Mouse (Mus musculus) midbrain, embryonic 16.5 days (tissue): ENCODE measurements around the gene Tbxas1. TPM values are rescaled to one million over a fixed set of nuclear protein-coding genes. Genes with fewer than 3 reads are reported as not detected.

ENCODE experiments used
- ATAC-seq: fragments of 200-750 bp; cut with Nextera tagmentation; 2 replicates; pipeline ENCODE4 v1.8.0; 2017; ENCODE audit warnings: moderate TSS enrichment
- H3K27ac ChIP-seq: fragments of 300-500 bp; sonication (generic); 2 replicates; pipeline ENCODE4 v1.5.1; 2014; ENCODE audit warnings: mild to moderate bottlenecking, low read length, mixed read lengths
- H3K27me3 ChIP-seq: fragments of 300-500 bp; sonication (generic); 2 replicates; pipeline ENCODE4 v1.6.1; 2014; ENCODE audit warnings: low read depth, low read length, mixed read lengths; ENCODE audit not compliant: control insufficient read depth, insufficient read depth
- H3K36me3 ChIP-seq: fragments of 300-500 bp; sonication (generic); 2 replicates; pipeline ENCODE4 v1.6.1; 2014; ENCODE audit warnings: mild to moderate bottlenecking, low read length, moderate library complexity, mixed read lengths; ENCODE audit not compliant: control insufficient read depth, insufficient read depth
- H3K4me1 ChIP-seq: fragments of 300-500 bp; sonication (generic); 2 replicates; pipeline ENCODE4 v1.6.1; 2014; ENCODE audit warnings: mild to moderate bottlenecking, low read length, mixed read lengths; ENCODE audit not compliant: control insufficient read depth, insufficient read depth
- H3K4me2 ChIP-seq: fragments of 300-500 bp; sonication (generic); 2 replicates; pipeline ENCODE4 v1.6.1; 2014; ENCODE audit warnings: mild to moderate bottlenecking, low read length, mixed read lengths
- H3K4me3 ChIP-seq: fragments of 300-500 bp; sonication (generic); 2 replicates; pipeline ENCODE4 v1.5.1; 2014; ENCODE audit warnings: low read depth, mild to moderate bottlenecking, low read length, moderate library complexity, mixed read lengths
- H3K9ac ChIP-seq: fragments of 300-500 bp; sonication (generic); 2 replicates; pipeline ENCODE4 v1.6.1; 2014; ENCODE audit warnings: low read depth, low read length, mixed read lengths
- H3K9me3 ChIP-seq: fragments of 300-500 bp; sonication (generic); replicated peaks from 2 replicates; pipeline ENCODE4 v1.6.1; 2014; ENCODE audit warnings: mild to moderate bottlenecking, low read length, mixed read lengths; ENCODE audit not compliant: control insufficient read depth, poor library complexity, severe bottlenecking
- WGBS: fragments of 180-500 bp; shearing (Covaris S2); extraction: QIAGEN DNeasy Blood & Tissue Kit; methylation state at CpG from one replicate; pipeline ENCODE4 v1.1.7; 2014; 5-methylcytosine and 5-hydroxymethylcytosine counted together
- polyA plus RNA-seq: library from polyadenylated mRNA; unstranded; fragments of >200 nt; fragmentation: Nextera tagmentation; extraction: Ambion mirVana; gene quantifications from 2 replicates; pipeline ENCODE4 v1.2.1, GENCODE M21; 2015

The Tbxas1 gene
- polyA plus RNA-seq, 1 experiment from 2014 or later = 1.8 TPM

- no peak for ATAC-seq
- H3K27me3 ChIP-seq = no peaks in the 10 kb centered on the region
- WGBS = 94% methylated on average over 4 of the region's 4 CpGs
Observed at GRCm38 (mm10) chr6:38947282-38947681, 72.1 kb downstream of the Tbxas1 start.

DNA sequence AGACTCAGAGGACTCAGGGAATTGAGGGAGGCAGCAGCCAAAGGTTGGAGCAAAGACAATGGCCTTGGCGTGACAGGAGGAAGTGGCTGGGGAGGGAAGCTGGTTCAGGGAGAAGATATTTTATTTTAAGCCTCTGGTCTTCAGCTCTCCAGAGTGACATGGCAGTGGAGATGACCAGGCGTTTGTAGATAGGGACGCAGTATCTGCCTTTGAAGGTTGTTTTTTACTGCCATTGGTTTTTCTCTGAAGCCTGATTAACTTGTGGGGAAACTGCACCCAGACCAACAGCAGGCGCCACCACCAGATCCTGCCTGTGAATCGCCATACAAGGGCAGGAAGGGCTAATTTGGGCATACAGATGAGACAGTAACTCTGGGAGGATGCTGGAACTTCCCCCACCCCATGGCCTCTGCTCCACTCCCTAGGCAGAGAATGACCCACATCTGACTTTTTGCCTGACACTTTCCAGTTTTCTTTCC is 74.5 kb downstream of the Tbxas1 start:
- no peak overlapping the region for H3K27ac ChIP-seq
- H3K4me1 ChIP-seq = no peaks in the 10 kb centered on the region
- ATAC-seq = no peak
- no peak overlapping the region for H3K9ac ChIP-seq
- H3K27me3 ChIP-seq = no peaks in the 10 kb centered on the region
- no peak overlapping the region for H3K4me2 ChIP-seq
- H3K4me3 ChIP-seq = no peak overlapping the region
- H3K36me3 ChIP-seq = no peaks in the 10 kb centered on the region
- H3K9me3 ChIP-seq = no peaks in the 10 kb centered on the region
- 76% methylated on average over 5 of the region's 5 CpGs for WGBS

More at GRCm38 (mm10) chr6:38947282-38947681, 72.1 kb downstream of the Tbxas1 start:
- Histone ChIP-seq H3K4me2 (no peak overlapping the region), H3K9ac (no peak overlapping the region), H3K4me3 (no peak overlapping the region), H3K4me1 (no peaks in the 10 kb centered on the region), H3K9me3 (no peaks in the 10 kb centered on the region), H3K36me3 (no peaks in the 10 kb centered on the region), H3K27ac (no peak overlapping the region)

- Histone ChIP-seq H3K9me3 (no peaks in the 10 kb centered on the region), H3K4me3 (no peak overlapping the region), H3K4me1 (no peaks in the 10 kb centered on the region), H3K27me3 (no peaks in the 10 kb centered on the region), H3K36me3 (no peaks in the 10 kb centered on the region), H3K4me2 (no peak overlapping the region), H3K9ac (no peak overlapping the region), H3K27ac (no peak overlapping the region)
- ATAC-seq = no peak
- WGBS = 77% methylated on average over 4 of the region's 4 CpGs
Observed at GRCm38 (mm10) chr6:38950341-38950740, 75.1 kb downstream of the Tbxas1 start.

DNA sequence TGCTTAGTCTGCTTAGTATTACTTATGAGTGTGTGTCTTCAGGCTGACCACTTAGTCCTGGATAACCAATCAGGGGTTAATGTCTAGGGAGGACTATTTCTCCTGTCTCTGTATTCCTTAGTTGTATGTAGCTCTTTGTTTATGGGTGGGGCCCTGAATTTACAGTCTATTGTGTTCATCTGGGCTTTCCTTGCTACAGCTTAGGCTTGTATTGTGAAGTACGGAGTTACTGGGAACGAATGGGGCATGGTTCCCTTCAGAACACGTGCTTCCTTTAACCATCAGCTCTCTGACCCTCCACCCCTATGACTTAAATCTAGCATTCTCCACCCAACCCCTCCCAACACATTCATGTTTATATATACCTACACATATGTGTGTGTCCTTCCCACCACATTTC is 75.6 kb downstream of the Tbxas1 start:
- Histone ChIP-seq H3K4me3 (no peak overlapping the region), H3K27ac (no peak overlapping the region), H3K4me1 (no peaks in the 10 kb centered on the region), H3K9me3 (no peaks in the 10 kb centered on the region), H3K9ac (no peak overlapping the region), H3K27me3 (no peaks in the 10 kb centered on the region), H3K36me3 (no peaks in the 10 kb centered on the region), H3K4me2 (no peak overlapping the region)
- 63% methylated on average over 3 of the region's 3 CpGs for WGBS
- no peak for ATAC-seq

GRCm38 (mm10) chr6:38956641-38957040 is 81.4 kb downstream of the Tbxas1 start:
- H3K36me3 ChIP-seq = no peaks in the 10 kb centered on the region
- H3K4me3 ChIP-seq = no peak overlapping the region

DNA sequence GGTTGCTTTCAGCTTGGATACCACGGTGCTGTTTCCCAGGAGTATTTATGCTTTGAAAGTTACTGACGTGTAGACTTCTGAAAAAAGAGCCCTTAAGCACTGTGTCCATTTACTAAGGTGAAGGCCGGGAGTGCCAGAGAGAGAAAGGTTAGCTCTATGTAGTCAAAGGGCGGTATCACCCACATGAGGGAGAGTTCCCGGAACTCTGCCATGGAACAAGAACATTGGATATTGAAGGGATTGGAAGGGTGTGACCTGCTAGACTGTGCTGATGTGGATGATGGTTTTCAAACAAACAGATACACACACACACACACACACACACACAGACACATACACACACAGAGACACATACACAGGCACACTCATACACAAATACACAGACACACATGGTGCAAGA is 82.0 kb downstream of the Tbxas1 start:
- ATAC-seq = no peak
- Histone ChIP-seq H3K9ac (no peak overlapping the region), H3K27me3 (no peaks in the 10 kb centered on the region), H3K9me3 (no peaks in the 10 kb centered on the region), H3K36me3 (no peaks in the 10 kb centered on the region), H3K4me1 (no peaks in the 10 kb centered on the region), H3K4me3 (no peak overlapping the region), H3K4me2 (no peak overlapping the region), H3K27ac (no peak overlapping the region)
- WGBS = 73% methylated on average over 5 of the region's 5 CpGs

More at GRCm38 (mm10) chr6:38956641-38957040, 81.4 kb downstream of the Tbxas1 start:
- no peak for ATAC-seq
- H3K27me3 ChIP-seq = no peaks in the 10 kb centered on the region
- H3K9me3 ChIP-seq = no peaks in the 10 kb centered on the region
- WGBS = 93% methylated on average over 2 of the region's 2 CpGs
- H3K4me2 ChIP-seq = no peak overlapping the region
- H3K9ac ChIP-seq = no peak overlapping the region
- H3K27ac ChIP-seq = no peak overlapping the region
- H3K4me1 ChIP-seq = no peaks in the 10 kb centered on the region

DNA sequence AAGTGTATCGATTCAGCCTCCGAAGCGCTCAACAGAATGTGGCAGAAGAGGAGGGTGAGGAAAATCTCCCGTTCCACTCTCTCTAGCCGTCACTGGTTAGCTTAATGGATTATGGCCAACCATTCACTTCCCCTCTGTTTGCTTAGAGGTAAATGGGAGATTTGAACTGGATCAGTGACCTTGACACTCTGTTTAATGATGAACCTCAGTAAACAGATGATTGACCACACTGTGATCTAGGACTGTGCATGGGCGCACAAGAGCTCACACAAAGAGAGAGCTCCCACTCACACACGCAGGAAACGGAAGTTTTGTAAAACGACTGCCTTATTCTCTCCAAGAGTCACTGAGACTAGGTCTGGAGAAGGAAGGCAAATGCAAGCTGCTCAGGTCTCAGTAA is 84.3 kb downstream of the Tbxas1 start:
- H3K4me3 ChIP-seq = no peak overlapping the region
- no peaks in the 10 kb centered on the region for H3K9me3 ChIP-seq
- no peaks in the 10 kb centered on the region for H3K27me3 ChIP-seq
- H3K4me1 ChIP-seq = no peaks in the 10 kb centered on the region
- no peak overlapping the region for H3K9ac ChIP-seq
- H3K4me2 ChIP-seq = no peak overlapping the region
- H3K36me3 ChIP-seq = no peaks in the 10 kb centered on the region
- WGBS = 73% methylated on average over 9 of the region's 9 CpGs
- ATAC-seq = no peak
- no peak overlapping the region for H3K27ac ChIP-seq

DNA sequence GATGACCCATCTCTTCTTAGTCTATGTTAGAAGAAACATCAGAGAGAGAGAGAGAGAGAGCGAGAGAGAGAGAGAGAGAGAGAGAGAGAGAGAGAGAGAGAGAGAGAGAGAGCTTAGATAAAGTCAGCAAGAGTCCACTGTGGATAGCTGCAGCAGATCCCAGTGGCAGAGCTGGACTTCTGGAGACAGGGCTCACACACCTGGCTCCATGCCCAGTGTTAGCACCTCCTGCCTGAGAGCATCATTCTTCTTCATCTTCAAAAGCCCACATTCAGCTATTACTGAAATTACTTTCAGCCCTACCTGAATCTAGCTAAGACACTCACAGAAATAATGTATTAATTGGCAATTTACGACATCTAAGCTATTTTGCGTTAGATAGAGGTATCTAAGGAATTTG is 85.2 kb downstream of the Tbxas1 start:
- no peak for ATAC-seq
- no peak overlapping the region for H3K4me2 ChIP-seq
- H3K9ac ChIP-seq = no peak overlapping the region
- H3K4me3 ChIP-seq = no peak overlapping the region
- H3K36me3 ChIP-seq = no peaks in the 10 kb centered on the region
- no peaks in the 10 kb centered on the region for H3K27me3 ChIP-seq
- H3K4me1 ChIP-seq = no peaks in the 10 kb centered on the region
- H3K27ac ChIP-seq = no peak overlapping the region
- 87% methylated on average over 3 of the region's 3 CpGs for WGBS
- no peaks in the 10 kb centered on the region for H3K9me3 ChIP-seq

- H3K27me3 ChIP-seq = no peaks in the 10 kb centered on the region
- no peaks in the 10 kb centered on the region for H3K4me1 ChIP-seq
- WGBS = 63% methylated on average over 12 of the region's 12 CpGs
- no peak overlapping the region for H3K27ac ChIP-seq
- H3K4me2 ChIP-seq = no peak overlapping the region
- H3K9ac ChIP-seq = no peak overlapping the region
- no peaks in the 10 kb centered on the region for H3K36me3 ChIP-seq
- no peak; the same call in 1 of the 2 replicates for ATAC-seq
- H3K4me3 ChIP-seq = no peak overlapping the region
- no peaks in the 10 kb centered on the region for H3K9me3 ChIP-seq
Observed at GRCm38 (mm10) chr6:38960791-38961426, 85.7 kb downstream of the Tbxas1 start.
